Mouse (Mus musculus) forebrain, embryonic 14.5 days (tissue): Measurements from ENCODE around the gene Chek2. TPM values are rescaled to one million over a fixed set of nuclear protein-coding genes. Genes with fewer than 3 reads are reported as not detected.

Source experiments
- ATAC-seq: fragments of 200-750 bp; cut with Nextera tagmentation; 2 replicates; pipeline ENCODE4 v1.8.0; 2017; ENCODE audit warnings: mild to moderate bottlenecking, moderate library complexity
- DNase-seq: peaks from one replicate; pipeline ENCODE4 v3.0.0-alpha.2; 2015; ENCODE audit warnings: low spot score
- H3K27ac ChIP-seq: fragments of 300-500 bp; sonication (generic); 2 replicates; pipeline ENCODE4 v1.5.1; 2014; ENCODE audit warnings: low read depth, mild to moderate bottlenecking, control low read depth, low read length, moderate library complexity
- H3K27me3 ChIP-seq: fragments of 300-500 bp; sonication (generic); replicated peaks from 2 replicates; pipeline ENCODE4 v1.6.1; 2014; ENCODE audit warnings: low read length, control low read depth, mixed read lengths; ENCODE audit not compliant: control insufficient read depth, insufficient read depth
- H3K36me3 ChIP-seq: fragments of 300-500 bp; sonication (generic); 2 replicates; pipeline ENCODE4 v1.6.1; 2014; ENCODE audit warnings: low read length, control low read depth; ENCODE audit not compliant: control insufficient read depth, insufficient read depth
- H3K4me1 ChIP-seq: fragments of 300-500 bp; sonication (generic); 2 replicates; pipeline ENCODE4 v1.6.1; 2014; ENCODE audit warnings: antibody characterized with exemption, low read length, control low read depth; ENCODE audit not compliant: control insufficient read depth, insufficient read depth
- H3K4me2 ChIP-seq: fragments of 300-500 bp; sonication (generic); 2 replicates; pipeline ENCODE4 v1.6.1; 2014; ENCODE audit warnings: mild to moderate bottlenecking, control low read depth, low read length
- H3K4me3 ChIP-seq: fragments of 300-500 bp; sonication (generic); 2 replicates; pipeline ENCODE4 v1.5.1; 2014; ENCODE audit warnings: low read depth, low read length, control low read depth
- H3K9ac ChIP-seq: fragments of 300-500 bp; sonication (generic); 2 replicates; pipeline ENCODE4 v1.6.1; 2014; ENCODE audit warnings: mild to moderate bottlenecking, low read length, control low read depth, moderate library complexity
- H3K9me3 ChIP-seq: fragments of 300-500 bp; sonication (generic); replicated peaks from 2 replicates; pipeline ENCODE4 v1.6.1; 2016; ENCODE audit warnings: low read length, control low read depth, mixed read lengths; ENCODE audit not compliant: control insufficient read depth
- WGBS: fragments of 180-500 bp; shearing (Covaris S2); extraction: QIAGEN DNeasy Blood & Tissue Kit; methylation state at CpG from one replicate; pipeline ENCODE4 v1.1.7; 2014; 5-methylcytosine and 5-hydroxymethylcytosine counted together
- polyA plus RNA-seq: library from polyadenylated mRNA; unstranded; fragments of >200 nt; fragmentation: Nextera tagmentation; extraction: Ambion mirVana; gene quantifications from 2 replicates; pipeline ENCODE4 v1.2.1, GENCODE M21; 2014

The Chek2 gene
- polyA plus RNA-seq, 1 experiment from 2014 or later, result 13.9 TPM

DNA sequence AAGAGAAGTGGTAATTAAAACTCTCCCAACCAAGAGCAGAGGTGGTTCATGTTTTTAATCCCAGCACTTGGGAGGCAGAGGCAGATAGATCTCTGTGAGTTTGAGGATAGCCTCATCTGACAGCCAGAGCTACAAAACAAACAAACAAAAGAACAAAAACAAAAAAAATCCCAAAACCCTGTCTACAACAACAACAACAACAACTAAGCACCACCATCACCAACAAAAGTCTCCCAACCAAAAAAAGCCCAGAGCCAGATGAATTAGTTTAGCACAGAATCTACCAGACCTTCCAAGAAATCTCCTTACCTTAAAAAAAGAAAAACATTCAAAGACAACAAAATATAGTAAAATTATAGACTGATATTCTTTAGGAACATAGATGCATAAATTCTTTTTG lies 60.6 kb downstream of the Chek2 start:
- H3K27me3 ChIP-seq, result no peaks in the 10 kb centered on the region

DNA sequence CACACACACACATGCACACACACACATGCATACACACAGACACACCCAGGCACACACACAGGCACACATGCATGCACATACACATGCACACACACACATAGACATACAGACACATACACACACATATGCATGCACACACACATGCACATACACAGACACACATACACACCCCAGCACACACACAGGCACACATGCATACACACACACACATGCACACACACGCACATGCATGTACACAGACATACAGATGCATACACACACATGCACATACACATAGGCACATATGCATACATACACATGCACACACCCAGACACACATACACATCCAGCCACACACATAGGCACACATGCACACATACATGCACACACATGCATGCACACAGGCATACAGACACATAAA lies 66.9 kb downstream of the Chek2 start:
- Histone ChIP-seq H3K4me3 (no peak overlapping the region), H3K9ac (no peak overlapping the region), H3K36me3 (no peaks in the 10 kb centered on the region), H3K4me2 (no peak overlapping the region), H3K27ac (no peak overlapping the region), H3K9me3 (no peaks in the 10 kb centered on the region), H3K27me3 (no peaks in the 10 kb centered on the region), H3K4me1 (no peaks in the 10 kb centered on the region)
- ATAC-seq, result no peak
- DNase-seq, result no peak
- WGBS, result 100% methylated on average over 1 of the region's 1 CpGs

More for the DNA sequence above, 60.6 kb downstream of the Chek2 start:
- Histone ChIP-seq H3K27ac (no peak overlapping the region), H3K4me3 (no peak overlapping the region), H3K36me3 (peaks cover 4% of the 10 kb centered on the region), H3K4me1 (no peaks in the 10 kb centered on the region), H3K9ac (no peak overlapping the region), H3K9me3 (no peaks in the 10 kb centered on the region), H3K4me2 (no peak overlapping the region)
- DNase-seq, result no peak
- no peak for ATAC-seq

DNA sequence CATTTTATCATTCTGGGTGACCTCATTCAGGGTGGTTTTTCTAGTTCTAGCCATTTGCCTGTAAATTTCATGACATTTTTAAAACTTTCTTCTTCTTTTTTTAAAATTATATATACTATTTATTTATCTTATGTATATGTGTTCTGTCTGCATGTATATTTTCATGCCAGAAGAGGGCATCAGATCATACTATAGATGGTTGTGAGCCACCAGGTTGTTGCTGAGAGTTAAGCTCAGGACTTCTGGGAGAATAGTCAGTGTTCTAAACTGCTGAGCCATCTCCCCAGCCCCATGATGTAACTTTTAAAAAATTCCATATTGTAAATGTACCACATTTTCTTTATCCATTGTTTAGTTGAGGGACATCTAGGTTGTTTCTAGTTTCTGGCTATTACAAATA lies 69.1 kb downstream of the Chek2 start:
- Histone ChIP-seq H3K4me1 (no peaks in the 10 kb centered on the region), H3K27me3 (no peaks in the 10 kb centered on the region), H3K4me2 (no peak overlapping the region), H3K9me3 (no peaks in the 10 kb centered on the region), H3K27ac (no peak overlapping the region), H3K36me3 (no peaks in the 10 kb centered on the region), H3K9ac (no peak overlapping the region), H3K4me3 (no peak overlapping the region)
- DNase-seq (peak; percentile 17), ATAC-seq (no peak)

DNA sequence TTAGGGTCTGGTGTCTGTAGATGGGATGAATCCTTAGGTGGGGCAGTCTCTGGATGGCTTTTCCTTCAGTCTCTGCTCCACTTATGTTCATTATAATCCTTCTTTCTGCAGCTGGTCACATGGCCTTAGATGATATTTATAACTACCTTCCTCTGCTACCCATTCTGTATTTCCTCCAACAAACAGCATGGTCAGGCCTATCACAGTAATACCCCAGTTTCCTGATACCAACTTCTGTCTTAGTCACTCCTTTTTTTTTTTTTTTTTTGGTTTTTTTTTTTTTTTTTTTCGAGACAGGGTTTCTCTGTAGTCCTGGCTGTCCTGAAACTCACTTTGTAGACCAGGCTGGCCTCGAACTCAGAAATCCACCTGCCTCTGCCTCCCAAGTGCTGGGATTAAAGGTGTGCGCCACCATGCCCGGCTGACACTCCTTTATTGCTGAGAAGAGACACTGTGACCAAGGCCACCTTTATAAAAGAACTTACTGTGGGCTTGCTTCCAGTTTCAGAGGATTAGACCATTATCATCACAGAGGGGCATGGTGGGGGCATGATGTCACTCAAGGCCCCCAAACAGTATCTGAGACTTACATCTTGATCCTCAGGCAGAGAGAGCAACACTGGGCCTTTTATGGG lies 70.3 kb downstream of the Chek2 start:
- H3K9me3 ChIP-seq, result no peaks in the 10 kb centered on the region
- 88% methylated on average over 4 of the region's 4 CpGs for WGBS
- H3K4me3 ChIP-seq, result no peak overlapping the region
- no peak for ATAC-seq
- H3K27ac ChIP-seq, result no peak overlapping the region
- no peaks in the 10 kb centered on the region for H3K4me1 ChIP-seq
- DNase-seq, result no peak
- no peak overlapping the region for H3K9ac ChIP-seq
- H3K4me2 ChIP-seq, result no peak overlapping the region
- no peaks in the 10 kb centered on the region for H3K36me3 ChIP-seq
- no peaks in the 10 kb centered on the region for H3K27me3 ChIP-seq

DNA sequence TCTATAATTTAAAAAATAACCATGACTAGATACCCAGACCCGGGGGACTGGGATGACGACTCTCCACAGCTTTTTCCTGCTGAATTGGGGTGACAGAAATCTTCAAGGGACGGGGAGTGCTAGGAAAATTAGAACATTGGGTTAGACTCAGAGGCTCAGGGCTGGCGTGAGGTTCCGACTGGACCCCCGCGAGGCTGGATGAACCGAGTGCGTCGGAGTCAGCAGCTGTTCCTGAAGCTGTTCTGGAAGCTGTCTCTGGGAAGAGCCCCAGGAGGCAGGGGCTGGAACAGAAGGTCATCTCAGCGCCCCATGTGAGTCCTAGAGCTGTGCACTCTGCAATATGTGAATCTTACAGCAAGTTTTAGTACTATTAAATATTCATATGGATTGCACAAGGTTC lies 75.1 kb downstream of the Chek2 start:
- 84% methylated on average over 11 of the region's 11 CpGs for WGBS
- H3K4me2 ChIP-seq, result no peak overlapping the region
- ATAC-seq (no peak), DNase-seq (no peak)
- H3K9me3 ChIP-seq, result no peaks in the 10 kb centered on the region
- H3K9ac ChIP-seq, result no peak overlapping the region
- no peak overlapping the region for H3K27ac ChIP-seq
- no peaks in the 10 kb centered on the region for H3K27me3 ChIP-seq
- H3K4me1 ChIP-seq, result no peaks in the 10 kb centered on the region
- no peaks in the 10 kb centered on the region for H3K36me3 ChIP-seq
- H3K4me3 ChIP-seq, result no peak overlapping the region

- no peaks in the 10 kb centered on the region for H3K4me1 ChIP-seq
- DNase-seq (no peak), ATAC-seq (no peak)
- no peak overlapping the region for H3K27ac ChIP-seq
- no peak overlapping the region for H3K4me2 ChIP-seq
- WGBS, result 77% methylated on average over 3 of the region's 3 CpGs
- H3K4me3 ChIP-seq, result no peak overlapping the region
- no peaks in the 10 kb centered on the region for H3K27me3 ChIP-seq
- H3K36me3 ChIP-seq, result no peaks in the 10 kb centered on the region
- H3K9ac ChIP-seq, result no peak overlapping the region
- no peaks in the 10 kb centered on the region for H3K9me3 ChIP-seq
Observed at GRCm38 (mm10) chr5:110916241-110916640, 76.5 kb downstream of the Chek2 start.

DNA sequence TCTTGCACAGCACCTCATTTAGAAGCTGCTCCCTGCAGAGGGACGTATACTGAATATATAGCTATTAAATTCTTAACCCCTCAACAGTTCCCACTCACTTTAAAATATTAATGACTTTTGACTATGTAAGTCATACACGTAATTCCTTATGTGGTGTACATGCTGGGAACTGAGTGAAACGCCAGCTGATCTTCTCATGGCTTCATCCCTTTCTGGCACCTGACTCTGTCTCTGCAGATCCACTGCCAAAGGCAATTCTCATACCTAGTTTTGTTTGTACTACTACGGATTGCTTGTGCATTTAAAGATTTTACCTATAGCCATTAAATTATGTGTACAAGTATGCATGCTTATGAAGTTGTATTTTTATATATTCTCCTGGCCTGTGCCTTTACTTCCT lies 79.8 kb downstream of the Chek2 start:
- Histone ChIP-seq H3K4me1 (no peaks in the 10 kb centered on the region), H3K4me2 (no peak overlapping the region), H3K27me3 (no peaks in the 10 kb centered on the region), H3K9ac (no peak overlapping the region), H3K9me3 (no peaks in the 10 kb centered on the region), H3K27ac (no peak overlapping the region), H3K4me3 (no peak overlapping the region), H3K36me3 (no peaks in the 10 kb centered on the region)
- ATAC-seq (no peak), DNase-seq (no peak)
- 88% methylated on average over 4 of the region's 4 CpGs for WGBS

GRCm38 (mm10) chr5:110923336-110923735 lies 83.6 kb downstream of the Chek2 start:
- no peak overlapping the region for H3K4me2 ChIP-seq
- no peaks in the 10 kb centered on the region for H3K27me3 ChIP-seq
- no peaks in the 10 kb centered on the region for H3K4me1 ChIP-seq
- H3K27ac ChIP-seq, result no peak overlapping the region
- no peaks in the 10 kb centered on the region for H3K36me3 ChIP-seq
- ATAC-seq, result no peak
- H3K9ac ChIP-seq, result no peak overlapping the region; the same call in 1 of the 2 replicates
- H3K9me3 ChIP-seq, result no peaks in the 10 kb centered on the region
- peak; percentile 52 for DNase-seq
- H3K4me3 ChIP-seq, result no peak overlapping the region
- 27% methylated on average over 1 of the region's 1 CpGs for WGBS
